Mouse (Mus musculus) cerebellum, adult 2 months (tissue): ENCODE results near the gene Rhou.

Experiments used
- CTCF ChIP-seq: fragments of 200-500 bp; IDR thresholded peaks from 2 replicates; pipeline ENCODE4 v1.5.1; 2011; ENCODE audit warnings: low read depth, mild to moderate bottlenecking, control low read depth, low read length, moderate library complexity, borderline replicate concordance; ENCODE audit not compliant: insufficient read depth
- POLR2A ChIP-seq: fragments of 200-500 bp; IDR thresholded peaks from 2 replicates; pipeline ENCODE4 v1.6.1; 2011; ENCODE audit warnings: low read length, control low read depth, borderline replicate concordance; ENCODE audit not compliant: insufficient read depth

DNA sequence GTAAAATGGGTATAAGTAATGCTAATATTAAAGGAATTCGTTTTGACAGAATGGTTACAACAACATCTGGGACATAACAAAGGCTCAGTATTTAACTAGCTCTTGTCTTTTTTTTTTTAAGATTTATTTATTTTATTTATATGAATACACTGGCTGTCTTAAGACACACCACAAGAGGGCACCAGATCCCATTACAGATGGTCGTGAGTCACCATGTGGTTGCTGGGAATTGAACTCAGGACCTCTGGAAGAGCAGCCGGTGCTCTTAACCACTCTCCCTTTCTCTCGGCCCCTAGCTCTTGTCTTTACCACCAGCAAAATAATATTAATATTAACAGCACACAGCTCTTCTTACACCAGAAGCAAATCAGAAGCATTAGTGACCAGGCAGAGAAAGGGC is 1.1 kb upstream of the Rhou start:
- TF ChIP-seq POLR2A (no peak), CTCF (no peak)
